Mouse (Mus musculus) hindbrain, embryonic 16.5 days (tissue): ENCODE results near the gene Cc2d2b. TPM values are rescaled to one million over a fixed set of nuclear protein-coding genes. Genes with fewer than 3 reads are reported as not detected.

Experiments used
- ATAC-seq: fragments of 200-750 bp; cut with Nextera tagmentation; 2 replicates; pipeline ENCODE4 v1.8.0; 2017; ENCODE audit warnings: moderate TSS enrichment, moderate library complexity
- H3K27ac ChIP-seq: fragments of 300-500 bp; sonication (generic); 2 replicates; pipeline ENCODE4 v1.5.1; 2014; ENCODE audit warnings: low read depth, mild to moderate bottlenecking, control low read depth, low read length, moderate library complexity
- H3K27me3 ChIP-seq: fragments of 300-500 bp; sonication (generic); replicated peaks from 2 replicates; pipeline ENCODE4 v1.6.1; 2014; ENCODE audit warnings: low read length; ENCODE audit not compliant: control insufficient read depth, insufficient read depth
- H3K36me3 ChIP-seq: fragments of 300-500 bp; sonication (generic); 2 replicates; pipeline ENCODE4 v1.6.1; 2014; ENCODE audit warnings: mild to moderate bottlenecking, low read length, moderate library complexity, mixed read lengths; ENCODE audit not compliant: control insufficient read depth, insufficient read depth
- H3K4me1 ChIP-seq: fragments of 300-500 bp; sonication (generic); 2 replicates; pipeline ENCODE4 v1.6.1; 2014; ENCODE audit warnings: low read depth, low read length; ENCODE audit not compliant: control insufficient read depth, insufficient read depth
- H3K4me2 ChIP-seq: fragments of 300-500 bp; sonication (generic); 2 replicates; pipeline ENCODE4 v1.6.1; 2014; ENCODE audit warnings: mild to moderate bottlenecking, low read length, control low read depth, moderate library complexity
- H3K4me3 ChIP-seq: fragments of 300-500 bp; sonication (generic); 2 replicates; pipeline ENCODE4 v1.5.1; 2014; ENCODE audit warnings: mild to moderate bottlenecking, low read length, control low read depth, moderate library complexity
- H3K9ac ChIP-seq: fragments of 300-500 bp; sonication (generic); 2 replicates; pipeline ENCODE4 v1.6.1; 2014; ENCODE audit warnings: low read depth, mild to moderate bottlenecking, control low read depth, low read length, moderate library complexity
- H3K9me3 ChIP-seq: fragments of 300-500 bp; sonication (generic); 2 replicates; pipeline ENCODE4 v1.6.1; 2014; ENCODE audit warnings: mild to moderate bottlenecking, low read length, moderate library complexity; ENCODE audit not compliant: control insufficient read depth
- WGBS: fragments of 180-500 bp; shearing (Covaris S2); extraction: QIAGEN DNeasy Blood & Tissue Kit; methylation state at CpG from one replicate; pipeline ENCODE4 v1.1.7; 2014; 5-methylcytosine and 5-hydroxymethylcytosine counted together
- polyA plus RNA-seq: library from polyadenylated mRNA; unstranded; fragments of >200 nt; fragmentation: Nextera tagmentation; extraction: Ambion mirVana; gene quantifications from 2 replicates; pipeline ENCODE4 v1.2.1, GENCODE M21; 2015

Gene Cc2d2b
- 0.12 and 0.44 TPM in 2 replicates for polyA plus RNA-seq

DNA sequence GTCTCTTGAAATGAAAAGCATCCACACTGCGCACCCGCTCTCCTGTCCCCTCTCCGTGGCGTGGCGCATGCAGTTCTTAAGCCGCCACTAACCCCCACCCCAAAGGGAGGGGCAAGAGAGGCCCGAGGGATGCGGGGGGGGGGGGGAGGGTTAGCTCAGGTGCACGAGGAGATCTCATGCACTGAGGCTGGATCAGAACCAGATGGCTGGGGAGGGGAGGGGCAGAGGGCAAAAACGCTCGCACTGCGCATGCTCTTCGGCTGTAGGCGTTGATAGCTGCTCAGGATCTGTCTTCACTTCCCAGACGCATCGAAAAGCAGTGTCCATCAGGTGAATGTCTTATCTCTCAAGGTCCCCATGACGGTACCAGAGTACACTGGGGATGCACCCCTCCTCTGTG is at the start of gene Cc2d2b:
TSS of gene Cc2d2b (plus strand) at position 195 of the 400 bp plus-strand sequence.
- H3K36me3 ChIP-seq: no peaks in the 10 kb centered on the region
- H3K4me1 ChIP-seq: no peaks in the 10 kb centered on the region
- no peak within 1 kb of the TSS for H3K27ac ChIP-seq
- H3K27me3 ChIP-seq: no peaks in the 10 kb centered on the region
- H3K9ac ChIP-seq: no peak within 1 kb of the TSS
- H3K4me3 ChIP-seq: no peak within 1 kb of the TSS
- H3K9me3 ChIP-seq: no peaks in the 10 kb centered on the region
- WGBS: 74% methylated on average over 16 of the region's 17 CpGs
- peak within 1 kb of the TSS; percentile 14; the same call in 1 of the 2 replicates for H3K4me2 ChIP-seq
- 0 out of 2 replicates have a peak, but pooled peaks have one; percentile 24 for ATAC-seq

DNA sequence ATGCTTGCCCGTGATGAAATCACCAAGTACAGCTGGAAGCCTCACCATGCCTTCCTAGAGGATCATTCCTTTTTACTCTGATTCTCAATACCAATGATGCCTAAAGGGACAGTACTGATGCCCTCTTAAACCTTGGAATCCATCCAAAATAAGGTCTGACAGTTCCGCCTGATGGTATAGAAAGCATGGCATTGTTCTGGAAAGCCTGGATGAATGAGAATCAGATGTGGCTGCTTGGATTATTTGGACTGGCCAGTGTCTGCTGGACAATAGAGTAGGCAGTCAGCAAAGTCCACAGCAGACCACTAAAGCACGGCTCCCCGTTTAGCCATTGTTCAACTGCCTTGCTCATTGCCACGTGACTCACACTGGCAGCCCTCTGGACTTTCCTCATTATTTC is 48.7 kb upstream of the Cc2d2b start:
- Histone ChIP-seq H3K4me2 (no peak overlapping the region), H3K27ac (no peak overlapping the region), H3K36me3 (no peaks in the 10 kb centered on the region), H3K4me1 (no peaks in the 10 kb centered on the region; the same call in 1 of the 2 replicates), H3K9me3 (no peaks in the 10 kb centered on the region), H3K9ac (no peak overlapping the region), H3K4me3 (no peak overlapping the region), H3K27me3 (no peaks in the 10 kb centered on the region)
- WGBS: 31% methylated on average over 5 of the region's 5 CpGs
- no peak for ATAC-seq

DNA sequence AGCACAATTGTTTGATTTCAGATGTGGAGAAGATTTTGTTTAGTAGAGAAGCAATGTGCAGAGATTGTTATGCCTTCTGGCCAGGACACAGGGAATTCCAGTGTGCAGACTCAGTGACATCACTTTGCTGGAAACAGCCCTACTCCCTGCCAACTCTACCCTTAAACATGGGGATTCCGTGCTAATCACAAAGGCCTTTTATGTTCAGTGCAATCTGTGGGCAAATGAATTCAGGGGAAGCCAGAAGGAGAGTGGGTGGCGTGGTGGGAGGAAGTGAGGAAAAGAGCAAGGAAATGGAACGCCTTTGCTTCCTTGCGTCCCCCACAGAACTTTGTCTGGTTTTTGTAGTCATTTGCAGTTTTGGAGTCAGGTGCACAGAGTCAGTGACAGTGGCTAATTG is 46.1 kb upstream of the Cc2d2b start:
- H3K4me2 ChIP-seq: no peak overlapping the region
- H3K27me3 ChIP-seq: no peaks in the 10 kb centered on the region
- ATAC-seq: 0 out of 2 replicates have a peak, but pooled peaks have one; percentile 50
- 51% methylated on average over 4 of the region's 4 CpGs for WGBS
- H3K27ac ChIP-seq: no peak overlapping the region
- H3K36me3 ChIP-seq: no peaks in the 10 kb centered on the region
- no peaks in the 10 kb centered on the region for H3K9me3 ChIP-seq
- no peak overlapping the region for H3K9ac ChIP-seq
- no peak overlapping the region for H3K4me3 ChIP-seq
- no peaks in the 10 kb centered on the region; the same call in 1 of the 2 replicates for H3K4me1 ChIP-seq

DNA sequence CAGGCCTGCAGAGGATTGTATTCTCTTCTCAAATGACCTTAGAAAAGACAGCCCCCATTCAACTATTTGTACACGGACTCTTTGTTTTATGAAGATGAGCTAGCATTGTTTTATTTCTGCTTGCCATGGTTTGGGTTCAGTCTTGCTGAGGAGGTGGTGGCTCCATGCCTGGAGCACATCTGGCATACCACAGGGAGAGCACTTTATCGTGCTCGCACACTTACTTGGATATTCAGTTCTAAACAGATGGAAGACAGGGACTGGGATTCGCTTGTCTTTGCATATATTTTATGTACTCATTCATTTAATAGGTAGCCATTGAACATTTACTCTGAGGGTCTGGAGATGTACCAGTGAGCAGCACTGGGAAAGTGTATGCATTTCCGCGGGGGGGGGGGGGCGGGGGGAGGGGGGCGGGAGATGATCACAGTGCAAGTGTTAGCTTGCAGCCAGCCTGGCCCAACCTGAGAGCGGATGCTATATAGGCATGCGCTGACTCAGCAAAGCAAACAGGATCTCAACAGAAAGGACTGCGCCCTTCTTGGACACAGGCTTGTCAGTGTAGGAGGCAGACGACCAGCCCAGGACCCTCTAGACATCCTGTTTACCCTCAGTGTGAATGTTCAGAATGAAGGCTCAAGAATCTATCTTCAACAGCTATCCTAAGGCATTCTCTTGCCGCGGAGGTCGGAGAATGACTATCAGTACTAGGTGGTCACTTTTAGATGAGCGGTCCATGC is 35.5 kb upstream of the Cc2d2b start:
- WGBS: 80% methylated on average over 16 of the region's 16 CpGs
- Histone ChIP-seq H3K27ac (no peak overlapping the region), H3K9me3 (no peaks in the 10 kb centered on the region), H3K36me3 (no peaks in the 10 kb centered on the region), H3K4me3 (no peak overlapping the region), H3K27me3 (no peaks in the 10 kb centered on the region), H3K4me1 (no peaks in the 10 kb centered on the region), H3K9ac (no peak overlapping the region), H3K4me2 (no peak overlapping the region)
- peak; percentile 70 for ATAC-seq

DNA sequence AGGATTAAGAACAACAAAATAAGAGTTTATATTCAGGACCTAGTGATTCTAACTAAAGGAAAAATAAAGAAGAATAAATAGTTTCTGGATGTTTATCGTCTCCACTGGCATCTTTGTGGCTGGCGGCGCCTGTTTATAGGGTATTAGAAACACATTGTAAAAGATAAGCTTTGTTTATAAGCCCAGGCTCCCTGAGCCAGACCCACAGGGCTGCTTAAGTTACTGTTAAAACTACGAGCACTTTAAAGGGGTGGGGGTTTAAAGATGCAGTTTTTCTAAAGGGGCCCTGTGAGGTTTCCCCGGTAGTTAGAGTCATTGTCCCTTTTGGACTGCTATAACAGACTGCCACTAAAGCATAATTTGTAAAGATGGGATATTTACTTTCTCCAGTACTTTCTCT is 33.9 kb upstream of the Cc2d2b start:
- no peak overlapping the region for H3K9ac ChIP-seq
- H3K27me3 ChIP-seq: no peaks in the 10 kb centered on the region
- 87% methylated on average over 5 of the region's 5 CpGs for WGBS
- no peak overlapping the region for H3K27ac ChIP-seq
- no peak for ATAC-seq
- H3K4me1 ChIP-seq: no peaks in the 10 kb centered on the region
- H3K36me3 ChIP-seq: no peaks in the 10 kb centered on the region
- no peak overlapping the region for H3K4me2 ChIP-seq
- no peaks in the 10 kb centered on the region for H3K9me3 ChIP-seq
- H3K4me3 ChIP-seq: no peak overlapping the region

DNA sequence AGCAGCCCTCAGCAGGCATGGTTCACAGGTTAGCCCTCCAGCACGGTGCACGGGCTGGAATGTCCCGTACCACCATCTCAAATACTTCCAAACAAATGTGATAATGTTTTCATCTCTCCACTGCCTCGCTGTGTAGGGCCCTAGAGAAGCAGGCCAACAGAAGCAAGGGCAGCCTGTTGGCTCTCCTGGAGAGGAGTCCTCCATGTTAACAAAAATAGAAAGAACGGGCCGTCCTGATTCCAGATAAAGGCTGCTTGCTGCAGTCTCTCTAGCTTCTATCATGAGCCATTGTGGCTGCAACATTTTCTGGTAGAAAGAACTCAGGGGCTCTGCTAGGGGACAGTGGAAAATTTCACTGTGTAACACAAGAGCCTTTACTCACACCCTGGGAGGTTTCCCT is 31.6 kb upstream of the Cc2d2b start:
- 87% methylated on average over 6 of the region's 6 CpGs for WGBS
- Histone ChIP-seq H3K27ac (no peak overlapping the region), H3K36me3 (no peaks in the 10 kb centered on the region), H3K4me2 (no peak overlapping the region), H3K4me1 (no peaks in the 10 kb centered on the region; the same call in 1 of the 2 replicates), H3K27me3 (no peaks in the 10 kb centered on the region), H3K9ac (no peak overlapping the region), H3K9me3 (no peaks in the 10 kb centered on the region), H3K4me3 (no peak overlapping the region)
- ATAC-seq: no peak

DNA sequence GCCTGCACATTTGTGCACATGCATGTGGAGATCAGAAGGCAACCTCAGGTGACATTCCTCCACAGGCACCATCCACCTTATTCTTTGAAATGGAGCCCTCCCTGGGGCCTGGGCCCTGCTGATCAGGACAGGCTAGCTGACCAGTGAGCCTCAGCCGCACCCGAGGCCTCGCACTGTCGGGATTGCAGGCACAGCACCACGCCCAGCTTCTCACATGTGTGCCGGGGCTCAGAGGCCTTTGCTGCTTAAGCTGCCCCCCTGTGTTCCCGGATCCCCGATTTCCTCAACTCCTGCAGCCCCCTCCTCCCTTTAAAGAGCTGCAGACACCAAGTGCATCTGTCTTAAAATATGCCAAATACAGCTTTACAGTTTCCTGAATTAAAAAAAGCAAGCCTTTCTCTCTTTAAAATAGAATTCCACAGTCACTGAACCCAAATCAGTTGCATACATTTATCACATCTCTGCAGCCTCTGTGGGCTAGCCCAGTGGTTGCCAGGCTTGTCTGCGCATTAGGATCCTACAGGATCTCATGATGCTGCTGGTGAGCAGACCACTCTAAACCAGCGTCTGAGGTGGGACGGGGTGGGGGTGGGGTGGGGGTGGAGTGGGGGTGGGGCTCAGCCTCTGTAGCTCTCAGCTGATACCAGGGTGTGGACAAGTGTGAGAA is 29.0 kb upstream of the Cc2d2b start:
- no peak overlapping the region for H3K4me3 ChIP-seq
- no peak overlapping the region for H3K27ac ChIP-seq
- no peaks in the 10 kb centered on the region; the same call in 1 of the 2 replicates for H3K4me1 ChIP-seq
- no peaks in the 10 kb centered on the region for H3K9me3 ChIP-seq
- WGBS: 66% methylated on average over 11 of the region's 11 CpGs
- ATAC-seq: no peak
- H3K4me2 ChIP-seq: no peak overlapping the region
- H3K27me3 ChIP-seq: no peaks in the 10 kb centered on the region
- H3K9ac ChIP-seq: no peak overlapping the region
- H3K36me3 ChIP-seq: no peaks in the 10 kb centered on the region

DNA sequence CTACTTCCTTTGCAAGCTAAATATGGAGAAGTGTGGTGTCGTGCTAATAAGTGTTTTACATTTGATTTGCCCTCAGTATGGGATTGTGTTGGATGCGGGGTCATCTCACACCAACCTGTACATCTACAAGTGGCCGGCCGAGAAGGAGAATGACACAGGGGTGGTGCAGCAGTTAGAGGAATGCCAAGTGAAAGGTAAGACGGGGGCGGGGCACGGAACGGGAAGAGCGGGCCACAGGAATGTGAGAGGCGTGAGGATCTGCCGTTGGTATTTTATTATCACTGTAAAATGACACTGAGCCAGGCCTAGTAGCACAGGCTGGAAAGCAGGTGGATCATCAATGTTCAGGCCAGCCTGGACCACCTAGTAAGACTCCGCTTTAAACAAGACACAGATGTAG is 28.2 kb upstream of the Cc2d2b start:
- H3K4me1 ChIP-seq: no peaks in the 10 kb centered on the region; the same call in 1 of the 2 replicates
- H3K4me2 ChIP-seq: no peak overlapping the region
- 88% methylated on average over 12 of the region's 12 CpGs for WGBS
- no peak overlapping the region for H3K9ac ChIP-seq
- H3K4me3 ChIP-seq: no peak overlapping the region
- no peak overlapping the region for H3K27ac ChIP-seq
- no peaks in the 10 kb centered on the region for H3K9me3 ChIP-seq
- no peak for ATAC-seq
- H3K27me3 ChIP-seq: no peaks in the 10 kb centered on the region
- no peaks in the 10 kb centered on the region for H3K36me3 ChIP-seq
